Mouse (Mus musculus) ES-Bruce4 (cell line): ENCODE measurements at regions not wholly inside any gene's neighbourhood (a gene's known extent, or its start where the extent isn't known, plus 50 kb on each side); places are given as distances from the start of the nearest gene placed in this dataset.

Experiments used
- CTCF ChIP-seq: IDR thresholded peaks from one replicate; pipeline ENCODE4 v1.8.1; 2011; ENCODE audit warnings: low read depth, low read length
- EP300 ChIP-seq: IDR thresholded peaks from 2 replicates; pipeline ENCODE4 v1.6.1; 2011; ENCODE audit warnings: low read depth, low read length; ENCODE audit not compliant: insufficient read depth

DNA sequence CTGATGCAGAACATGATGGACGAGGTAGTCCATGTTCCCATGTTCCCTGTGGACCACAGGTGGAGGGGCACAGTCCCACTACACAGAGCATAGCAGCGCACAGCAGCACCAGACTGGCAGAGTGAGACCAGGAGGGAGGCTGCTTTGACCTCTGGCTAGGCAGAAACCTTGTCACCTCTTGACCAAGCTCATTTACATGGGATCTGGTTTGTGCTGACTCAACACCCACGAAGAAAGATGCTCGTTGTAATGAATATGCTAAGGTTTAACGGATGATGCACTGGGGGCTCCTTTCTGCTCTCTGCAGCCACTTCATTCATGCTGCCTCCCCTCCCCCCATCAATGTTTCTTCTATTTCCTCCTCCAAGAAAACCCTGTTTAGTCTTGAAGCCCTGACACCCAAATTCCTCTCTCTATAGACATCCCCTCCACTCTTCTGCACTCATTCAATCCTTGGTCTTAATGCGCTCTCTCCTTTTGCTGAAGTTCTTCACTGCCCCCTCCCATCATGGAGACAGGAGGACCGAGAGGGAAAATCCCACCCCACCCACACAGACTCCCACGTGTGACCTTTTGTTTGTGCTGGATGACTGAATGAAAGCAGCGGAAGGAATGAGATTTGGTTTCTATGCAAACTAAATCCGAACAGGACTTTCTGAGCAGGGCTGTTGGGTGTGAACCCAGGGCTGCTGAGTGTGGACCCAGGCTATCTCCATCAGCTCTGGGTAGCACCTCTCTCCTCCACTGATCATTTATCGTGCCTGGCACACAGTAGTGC is 156.6 kb upstream of the Spdye4c start:
- TF ChIP-seq CTCF (no peak), EP300 (no peak)
